Mouse (Mus musculus): Measurements from ENCODE around the gene Gmfb. TPM values are rescaled to one million over a fixed set of nuclear protein-coding genes. Genes with fewer than 3 reads are reported as not detected.

Gmfb gene
- polyA plus RNA-seq, 1 experiment from 2014 or later = 121 TPM

Other genes with a start within 250 kb of the Gmfb start
- gene Cdkn3, start 61.7 kb downstream of the Gmfb start, polyA plus RNA-seq (2014; fragmentation: Nextera tagmentation; extraction: Ambion mirVana) = 38.2 and 41.7 TPM in 2 replicates
- gene Cnih1, start 33.8 kb downstream of the Gmfb start, polyA plus RNA-seq (2014; fragmentation: Nextera tagmentation; extraction: Ambion mirVana) = 218 and 224 TPM in 2 replicates
- gene Cgrrf1, start 9.9 kb upstream of the Gmfb start, polyA plus RNA-seq (2014; fragmentation: Nextera tagmentation; extraction: Ambion mirVana) = 29.6 and 33.0 TPM in 2 replicates
- gene Samd4, start 60.6 kb upstream of the Gmfb start, polyA plus RNA-seq (2014; fragmentation: Nextera tagmentation; extraction: Ambion mirVana) = 2.5 and 2.9 TPM in 2 replicates